Mouse (Mus musculus) right cerebral cortex, postnatal 4 days (tissue): Measurements from ENCODE around the gene Nabp2.

Experiments used
- DNase-seq: peaks from one replicate; pipeline ENCODE4 v3.0.0-alpha.2; 2022

The Nabp2 gene

GRCm38 (mm10) chr10:128429052-128429451 lies 17.8 kb upstream of the Nabp2 start:
- no peak for DNase-seq

GRCm38 (mm10) chr10:128425260-128425659 lies 14.0 kb upstream of the Nabp2 start:
- no peak for DNase-seq

- DNase-seq, result no peak
These were observed 13.3 kb upstream of the Nabp2 start for GRCm38 (mm10) chr10:128424604-128425003.

- no peak for DNase-seq
These were observed 11.1 kb upstream of the Nabp2 start for GRCm38 (mm10) chr10:128422426-128422825.

GRCm38 (mm10) chr10:128414848-128415247 lies 3.6 kb upstream of the Nabp2 start:
- no peak for DNase-seq

- no peak for DNase-seq
These were observed 1.8 kb upstream of the Nabp2 start for GRCm38 (mm10) chr10:128413076-128413475.

GRCm38 (mm10) chr10:128412558-128412957 lies 1.3 kb upstream of the Nabp2 start:
- DNase-seq, result no peak

GRCm38 (mm10) chr10:128412055-128412381 lies 726 bp upstream of the Nabp2 start:
- DNase-seq, result no peak

GRCm38 (mm10) chr10:128410560-128410845 lies 789 bp downstream of the Nabp2 start:
- no peak for DNase-seq

GRCm38 (mm10) chr10:128409692-128410559 lies 1.4 kb downstream of the Nabp2 start:
- DNase-seq, result peak; percentile 99

- peak; percentile 49 for DNase-seq
These were observed 2.4 kb downstream of the Nabp2 start for GRCm38 (mm10) chr10:128408591-128409535.

- DNase-seq, result no peak
These were observed 7.4 kb downstream of the Nabp2 start for GRCm38 (mm10) chr10:128403931-128404330.

GRCm38 (mm10) chr10:128401638-128402037 lies 9.7 kb downstream of the Nabp2 start:
- DNase-seq, result no peak

- no peak for DNase-seq
These were observed 10.2 kb downstream of the Nabp2 start, which contains the start of gene Slc39a5 for GRCm38 (mm10) chr10:128401056-128401455. TSS of gene Slc39a5 (minus strand) at chr10:128401229.

- DNase-seq, result no peak
These were observed 11.0 kb downstream of the Nabp2 start for GRCm38 (mm10) chr10:128400338-128400737.

GRCm38 (mm10) chr10:128397466-128397865 lies 13.8 kb downstream of the Nabp2 start:
- DNase-seq, result no peak

GRCm38 (mm10) chr10:128396716-128397264 lies 14.5 kb downstream of the Nabp2 start:
- no peak for DNase-seq

- no peak for DNase-seq
These were observed 15.1 kb downstream of the Nabp2 start for GRCm38 (mm10) chr10:128396017-128396673.

GRCm38 (mm10) chr10:128391850-128392249 lies 19.4 kb downstream of the Nabp2 start:
- DNase-seq, result no peak

GRCm38 (mm10) chr10:128390366-128390765 lies 20.9 kb downstream of the Nabp2 start:
- DNase-seq, result no peak

- DNase-seq, result no peak
These were observed 21.7 kb downstream of the Nabp2 start for GRCm38 (mm10) chr10:128389570-128389969.

GRCm38 (mm10) chr10:128388941-128389340 lies 22.4 kb downstream of the Nabp2 start:
- no peak for DNase-seq

- DNase-seq, result no peak
These were observed 25.4 kb downstream of the Nabp2 start for GRCm38 (mm10) chr10:128385902-128386301.
